Mouse (Mus musculus) hindbrain, embryonic 12.5 days (tissue): Measurements from ENCODE around the gene Sipa1l3. TPM values are rescaled to one million over a fixed set of nuclear protein-coding genes. Genes with fewer than 3 reads are reported as not detected.

Experiments
- polyA plus RNA-seq: library from polyadenylated mRNA; unstranded; fragments of >200 nt; fragmentation: Nextera tagmentation; extraction: Ambion mirVana; gene quantifications from 2 replicates; pipeline ENCODE4 v1.2.1, GENCODE M21; 2016

Gene Sipa1l3
- polyA plus RNA-seq, 1 experiment from 2014 or later = 15.9 TPM

Other genes with a start within 250 kb of the Sipa1l3 start
- 42.6 and 63.3 TPM in 2 replicates for gene Spint2, start 236.7 kb downstream of the Sipa1l3 start, polyA plus RNA-seq
- gene Ppp1r14a, start 229.3 kb downstream of the Sipa1l3 start, polyA plus RNA-seq = 20.8 and 22.4 TPM in 2 replicates
- gene Dpf1, start 214.7 kb downstream of the Sipa1l3 start, polyA plus RNA-seq = 102 and 110 TPM in 2 replicates
- 0.09 and 0.23 TPM in 2 replicates for gene Catsperg2, start 208.4 kb upstream of the Sipa1l3 start, polyA plus RNA-seq
- 17.9 and 19.6 TPM in 2 replicates for gene Zfp84, start 249.9 kb upstream of the Sipa1l3 start, polyA plus RNA-seq